Mouse (Mus musculus): ENCODE measurements at regions not wholly inside any gene's neighbourhood (a gene's known extent, or its start where the extent isn't known, plus 50 kb on each side); places are given as distances from the start of the nearest gene placed in this dataset.

- H3K4me1 ChIP-seq (replicated peaks; ENCODE audit: control insufficient read depth, insufficient read depth, low read length), result peaks cover 24% of the 10 kb centered on the region
- no peak for ATAC-seq (ENCODE audit: low FRiP score)
Measured at GRCm38 (mm10) chr8:126660658-126661316, 67.0 kb upstream of the Irf2bp2 start.

GRCm38 (mm10) chr8:126659691-126660657, 66.2 kb upstream of the Irf2bp2 start:
- Histone ChIP-seq H3K9me3 (ENCODE audit: control insufficient read depth, low read length) (no peaks in the 10 kb centered on the region), H3K4me2 (replicated peaks; ENCODE audit: low read depth, low read length) (no peak overlapping the region), H3K9ac (ENCODE audit: low read depth, low read length) (no peak overlapping the region), H3K4me1 (replicated peaks; ENCODE audit: control insufficient read depth, insufficient read depth, low read length) (peaks cover 18% of the 10 kb centered on the region), H3K36me3 (ENCODE audit: control insufficient read depth, insufficient read depth, low read length) (no peaks in the 10 kb centered on the region), H3K27ac (ENCODE audit: low read depth, low read length) (peak overlapping the region; percentile 31; the same call in 1 of the 2 replicates), H3K27me3 (ENCODE audit: control insufficient read depth, insufficient read depth, low read length) (no peaks in the 10 kb centered on the region), H3K4me3 (ENCODE audit: low read depth, low read length) (no peak overlapping the region)
- WGBS, result 54% methylated on average over 12 of the region's 12 CpGs
- ATAC-seq (ENCODE audit: low FRiP score) (no peak), DNase-seq (ENCODE audit: low spot score) (peak; percentile 25)

More at GRCm38 (mm10) chr8:126660658-126661316, 67.0 kb upstream of the Irf2bp2 start:
- WGBS, result 33% methylated on average over 10 of the region's 12 CpGs
- Histone ChIP-seq H3K36me3 (ENCODE audit: control insufficient read depth, insufficient read depth, low read length) (no peaks in the 10 kb centered on the region), H3K9ac (ENCODE audit: low read depth, low read length) (no peak overlapping the region), H3K27ac (ENCODE audit: low read depth, low read length) (peak overlapping the region; percentile 31; the same call in 1 of the 2 replicates), H3K4me3 (ENCODE audit: low read depth, low read length) (no peak overlapping the region), H3K4me2 (replicated peaks; ENCODE audit: low read depth, low read length) (no peak overlapping the region), H3K9me3 (ENCODE audit: control insufficient read depth, low read length) (no peaks in the 10 kb centered on the region), H3K27me3 (ENCODE audit: control insufficient read depth, insufficient read depth, low read length) (no peaks in the 10 kb centered on the region)
- peak; percentile 52 for DNase-seq (ENCODE audit: low spot score)

- Histone ChIP-seq H3K9me3 (ENCODE audit: control insufficient read depth, low read length) (no peaks in the 10 kb centered on the region), H3K4me2 (replicated peaks; ENCODE audit: low read depth, low read length) (no peak overlapping the region), H3K4me1 (replicated peaks; ENCODE audit: control insufficient read depth, insufficient read depth, low read length) (peaks cover 15% of the 10 kb centered on the region), H3K4me3 (ENCODE audit: low read depth, low read length) (no peak overlapping the region), H3K36me3 (ENCODE audit: control insufficient read depth, insufficient read depth, low read length) (no peaks in the 10 kb centered on the region), H3K27me3 (ENCODE audit: control insufficient read depth, insufficient read depth, low read length) (no peaks in the 10 kb centered on the region), H3K9ac (ENCODE audit: low read depth, low read length) (no peak overlapping the region), H3K27ac (ENCODE audit: low read depth, low read length) (no peak overlapping the region)
- ATAC-seq (ENCODE audit: low FRiP score) (no peak), DNase-seq (ENCODE audit: low spot score) (no peak)
- 65% methylated on average over 6 of the region's 6 CpGs for WGBS
Measured at GRCm38 (mm10) chr8:126657546-126657945, 63.8 kb upstream of the Irf2bp2 start.

- no peak for DNase-seq (ENCODE audit: low spot score)
- Histone ChIP-seq H3K4me2 (replicated peaks; ENCODE audit: low read depth, low read length) (no peak overlapping the region), H3K4me1 (replicated peaks; ENCODE audit: control insufficient read depth, insufficient read depth, low read length) (peaks cover 9% of the 10 kb centered on the region), H3K27ac (ENCODE audit: low read depth, low read length) (no peak overlapping the region), H3K27me3 (ENCODE audit: control insufficient read depth, insufficient read depth, low read length) (no peaks in the 10 kb centered on the region), H3K9me3 (ENCODE audit: control insufficient read depth, low read length) (no peaks in the 10 kb centered on the region), H3K4me3 (ENCODE audit: low read depth, low read length) (no peak overlapping the region), H3K36me3 (ENCODE audit: control insufficient read depth, insufficient read depth, low read length) (no peaks in the 10 kb centered on the region), H3K9ac (ENCODE audit: low read depth, low read length) (no peak overlapping the region)
- WGBS, result 80% methylated on average over 10 of the region's 10 CpGs
- ATAC-seq (ENCODE audit: low FRiP score), result no peak
Measured at GRCm38 (mm10) chr8:126656554-126657260, 62.9 kb upstream of the Irf2bp2 start.

- Histone ChIP-seq H3K27ac (ENCODE audit: low read depth, low read length) (no peak overlapping the region), H3K4me3 (ENCODE audit: low read depth, low read length) (no peak overlapping the region), H3K4me2 (replicated peaks; ENCODE audit: low read depth, low read length) (no peak overlapping the region), H3K4me1 (replicated peaks; ENCODE audit: control insufficient read depth, insufficient read depth, low read length) (peaks cover 3% of the 10 kb centered on the region), H3K27me3 (ENCODE audit: control insufficient read depth, insufficient read depth, low read length) (no peaks in the 10 kb centered on the region), H3K9me3 (ENCODE audit: control insufficient read depth, low read length) (no peaks in the 10 kb centered on the region), H3K9ac (ENCODE audit: low read depth, low read length) (no peak overlapping the region), H3K36me3 (ENCODE audit: control insufficient read depth, insufficient read depth, low read length) (no peaks in the 10 kb centered on the region)
- 73% methylated on average over 2 of the region's 2 CpGs for WGBS
- ATAC-seq (ENCODE audit: low FRiP score) (no peak), DNase-seq (ENCODE audit: low spot score) (no peak)
Measured at GRCm38 (mm10) chr8:126655565-126655964, 61.8 kb upstream of the Irf2bp2 start.

GRCm38 (mm10) chr8:126654353-126654752, 60.6 kb upstream of the Irf2bp2 start:
- DNase-seq (ENCODE audit: low spot score) (no peak), ATAC-seq (ENCODE audit: low FRiP score) (no peak)
- Histone ChIP-seq H3K4me1 (replicated peaks; ENCODE audit: control insufficient read depth, insufficient read depth, low read length) (no peaks in the 10 kb centered on the region), H3K9ac (ENCODE audit: low read depth, low read length) (no peak overlapping the region), H3K4me2 (replicated peaks; ENCODE audit: low read depth, low read length) (no peak overlapping the region), H3K27me3 (ENCODE audit: control insufficient read depth, insufficient read depth, low read length) (no peaks in the 10 kb centered on the region), H3K27ac (ENCODE audit: low read depth, low read length) (no peak overlapping the region), H3K9me3 (ENCODE audit: control insufficient read depth, low read length) (no peaks in the 10 kb centered on the region), H3K36me3 (ENCODE audit: control insufficient read depth, insufficient read depth, low read length) (no peaks in the 10 kb centered on the region), H3K4me3 (ENCODE audit: low read depth, low read length) (no peak overlapping the region)
- WGBS, result 87% methylated on average over 7 of the region's 7 CpGs

GRCm38 (mm10) chr8:126652151-126652550, 58.4 kb upstream of the Irf2bp2 start:
- Histone ChIP-seq H3K9me3 (ENCODE audit: control insufficient read depth, low read length) (no peaks in the 10 kb centered on the region), H3K9ac (ENCODE audit: low read depth, low read length) (no peak overlapping the region), H3K36me3 (ENCODE audit: control insufficient read depth, insufficient read depth, low read length) (no peaks in the 10 kb centered on the region), H3K27ac (ENCODE audit: low read depth, low read length) (no peak overlapping the region), H3K27me3 (ENCODE audit: control insufficient read depth, insufficient read depth, low read length) (no peaks in the 10 kb centered on the region), H3K4me3 (ENCODE audit: low read depth, low read length) (no peak overlapping the region), H3K4me1 (replicated peaks; ENCODE audit: control insufficient read depth, insufficient read depth, low read length) (no peaks in the 10 kb centered on the region), H3K4me2 (replicated peaks; ENCODE audit: low read depth, low read length) (no peak overlapping the region)
- 85% methylated on average over 5 of the region's 5 CpGs for WGBS
- ATAC-seq (ENCODE audit: low FRiP score) (no peak), DNase-seq (ENCODE audit: low spot score) (no peak)

GRCm38 (mm10) chr8:126650945-126651344, 57.2 kb upstream of the Irf2bp2 start:
- Histone ChIP-seq H3K36me3 (ENCODE audit: control insufficient read depth, insufficient read depth, low read length) (no peaks in the 10 kb centered on the region), H3K4me2 (replicated peaks; ENCODE audit: low read depth, low read length) (no peak overlapping the region), H3K4me1 (replicated peaks; ENCODE audit: control insufficient read depth, insufficient read depth, low read length) (no peaks in the 10 kb centered on the region), H3K4me3 (ENCODE audit: low read depth, low read length) (no peak overlapping the region), H3K9me3 (ENCODE audit: control insufficient read depth, low read length) (no peaks in the 10 kb centered on the region), H3K9ac (ENCODE audit: low read depth, low read length) (no peak overlapping the region), H3K27ac (ENCODE audit: low read depth, low read length) (no peak overlapping the region), H3K27me3 (ENCODE audit: control insufficient read depth, insufficient read depth, low read length) (no peaks in the 10 kb centered on the region)
- WGBS, result 87% methylated on average over 8 of the region's 8 CpGs
- ATAC-seq (ENCODE audit: low FRiP score), result no peak
- no peak for DNase-seq (ENCODE audit: low spot score)

Measured in hindbrain, embryonic 11.5 days (tissue).